Mouse (Mus musculus): Measurements from ENCODE around the gene Pptc7.

Pptc7 gene

GRCm38 (mm10) chr5:122327283-122327682 is 43.1 kb downstream of the Pptc7 start:
- DNase-seq (ENCODE audit: low read depth, low spot score) = peak; percentile 58

GRCm38 (mm10) chr5:122330269-122330668 is 46.1 kb downstream of the Pptc7 start:
- DNase-seq (ENCODE audit: low read depth, low spot score) = no peak

- DNase-seq (ENCODE audit: low read depth, low spot score) = no peak
These were observed 50.5 kb downstream of the Pptc7 start for GRCm38 (mm10) chr5:122334682-122335081.

- no peak for DNase-seq (ENCODE audit: low read depth, low spot score)
These were observed 52.6 kb downstream of the Pptc7 start for GRCm38 (mm10) chr5:122336554-122337294.

GRCm38 (mm10) chr5:122342874-122343273 is 58.7 kb downstream of the Pptc7 start:
- DNase-seq (ENCODE audit: low read depth, low spot score) = no peak

GRCm38 (mm10) chr5:122343768-122344167 is 59.6 kb downstream of the Pptc7 start:
- DNase-seq (ENCODE audit: low read depth, low spot score) = no peak

GRCm38 (mm10) chr5:122344260-122344659 is 60.1 kb downstream of the Pptc7 start:
- DNase-seq (ENCODE audit: low read depth, low spot score) = peak; percentile 85

- no peak for DNase-seq (ENCODE audit: low read depth, low spot score)
These were observed 61.6 kb downstream of the Pptc7 start for GRCm38 (mm10) chr5:122345777-122346176.

GRCm38 (mm10) chr5:122353807-122354491 is 69.8 kb downstream of the Pptc7 start, which contains the start of the genes Rad9b and Vps29:
TSS of gene Rad9b (minus strand) at chr5:122354233.
TSS of gene Vps29 (plus strand) at chr5:122354369.
- peak; percentile 100 for DNase-seq (ENCODE audit: low read depth, low spot score)

GRCm38 (mm10) chr5:122354492-122355067 is 70.4 kb downstream of the Pptc7 start:
- DNase-seq (ENCODE audit: low read depth, low spot score) = no peak

- peak; percentile 20 for DNase-seq (ENCODE audit: low read depth, low spot score)
These were observed 87.5 kb downstream of the Pptc7 start, which contains the start of gene Gpn3 for GRCm38 (mm10) chr5:122371591-122372191. TSS of gene Gpn3 (plus strand) at chr5:122371876.

- peak; percentile 100 for DNase-seq (ENCODE audit: low read depth, low spot score)
These were observed 88.1 kb downstream of the Pptc7 start, which contains the start of gene Fam216a for GRCm38 (mm10) chr5:122372192-122372769. TSS of gene Fam216a (minus strand) at chr5:122372364.

- DNase-seq (ENCODE audit: low read depth, low spot score) = no peak
These were observed 88.7 kb downstream of the Pptc7 start for GRCm38 (mm10) chr5:122372878-122373277.

All from brain, adult 2 months (tissue).